Mouse (Mus musculus): ENCODE data around the gene Tie1.
"Not testable (repeated sequence)": the region's sequence is repeated elsewhere in the genome, so short reads cannot be mapped to it uniquely, and the experiment has no call there.

The Tie1 gene

GRCm38 (mm10) chr4:118489717-118490132, at the start of gene Tie1:
Gene Tie1 (minus strand): TSS chr4:118490061.
- no peak for DNase-seq

GRCm38 (mm10) chr4:118537801-118538200, 47.9 kb upstream of the Tie1 start:
- no peak for DNase-seq

- no peak for DNase-seq
Observed at GRCm38 (mm10) chr4:118535610-118536009, 45.7 kb upstream of the Tie1 start.

GRCm38 (mm10) chr4:118533605-118534004, 43.7 kb upstream of the Tie1 start:
- no peak for DNase-seq

- DNase-seq: no peak
Observed at GRCm38 (mm10) chr4:118533156-118533555, 43.3 kb upstream of the Tie1 start.

GRCm38 (mm10) chr4:118532663-118533062, 42.8 kb upstream of the Tie1 start:
- no peak for DNase-seq

- no peak for DNase-seq
Observed at GRCm38 (mm10) chr4:118527720-118528119, 37.9 kb upstream of the Tie1 start.

- no peak for DNase-seq
Observed at GRCm38 (mm10) chr4:118527335-118527681, 37.4 kb upstream of the Tie1 start.

- no peak for DNase-seq
Observed at GRCm38 (mm10) chr4:118526408-118527334, 36.8 kb upstream of the Tie1 start, which contains the start of gene 2610528J11Rik. Gene 2610528J11Rik (plus strand): TSS chr4:118526999.

GRCm38 (mm10) chr4:118525779-118526178, 35.9 kb upstream of the Tie1 start:
- DNase-seq: no peak

- no peak for DNase-seq
Observed at GRCm38 (mm10) chr4:118523976-118524375, 34.1 kb upstream of the Tie1 start.

- DNase-seq: no peak
Observed at GRCm38 (mm10) chr4:118522248-118522647, 32.4 kb upstream of the Tie1 start.

- DNase-seq: no peak
Observed at GRCm38 (mm10) chr4:118518208-118518607, 28.3 kb upstream of the Tie1 start.

GRCm38 (mm10) chr4:118517497-118518146, 27.8 kb upstream of the Tie1 start:
- no peak for DNase-seq

GRCm38 (mm10) chr4:118516699-118517496, 27.0 kb upstream of the Tie1 start:
- DNase-seq: no peak

GRCm38 (mm10) chr4:118509050-118509449, 19.2 kb upstream of the Tie1 start:
- no peak for DNase-seq

- not testable (repeated sequence) for DNase-seq
Observed at GRCm38 (mm10) chr4:118507171-118507570, 17.3 kb upstream of the Tie1 start.

- no peak for DNase-seq
Observed at GRCm38 (mm10) chr4:118505551-118505950, 15.7 kb upstream of the Tie1 start.

- no peak for DNase-seq
Observed at GRCm38 (mm10) chr4:118500792-118501191, 10.9 kb upstream of the Tie1 start.

GRCm38 (mm10) chr4:118500171-118500724, 10.4 kb upstream of the Tie1 start:
- no peak for DNase-seq

GRCm38 (mm10) chr4:118490461-118490860, 600 bp upstream of the Tie1 start:
- DNase-seq: no peak

- DNase-seq: no peak
Observed at GRCm38 (mm10) chr4:118476773-118477530, 12.9 kb downstream of the Tie1 start.

All from cerebellum, adult 8-10 months (tissue).